Mouse (Mus musculus): Measurements from ENCODE around the gene Snx9.

DNA sequence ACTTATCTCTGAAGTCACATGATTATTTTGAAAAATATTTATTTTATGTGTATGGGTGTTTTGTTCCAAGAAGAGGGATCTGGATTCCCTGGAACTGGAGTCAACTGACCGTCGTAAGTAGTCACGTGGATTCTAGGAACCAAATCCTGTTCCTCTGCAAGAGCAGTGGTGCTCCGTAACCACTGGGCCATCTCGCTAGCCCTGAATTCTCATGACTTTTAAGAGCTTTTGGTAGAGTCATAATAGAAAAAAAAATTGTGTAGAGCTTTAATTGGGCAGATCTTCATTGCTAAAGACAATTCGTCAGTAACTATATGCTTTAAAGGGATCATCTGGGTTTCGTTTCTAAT, 2.5 kb downstream of the Snx9 start:
- TF ChIP-seq CTCF (IDR thresholded peaks at IDR 0.05; ENCODE audit: low read depth) = no peak
- no peak for TF ChIP-seq EP300 (IDR thresholded peaks at IDR 0.05; ENCODE audit: low read depth)

All from liver, embryonic 14.5 days (tissue).